Comparison of ENCODE assay signal across 10 mouse cellular contexts in the genomic region with DNA sequence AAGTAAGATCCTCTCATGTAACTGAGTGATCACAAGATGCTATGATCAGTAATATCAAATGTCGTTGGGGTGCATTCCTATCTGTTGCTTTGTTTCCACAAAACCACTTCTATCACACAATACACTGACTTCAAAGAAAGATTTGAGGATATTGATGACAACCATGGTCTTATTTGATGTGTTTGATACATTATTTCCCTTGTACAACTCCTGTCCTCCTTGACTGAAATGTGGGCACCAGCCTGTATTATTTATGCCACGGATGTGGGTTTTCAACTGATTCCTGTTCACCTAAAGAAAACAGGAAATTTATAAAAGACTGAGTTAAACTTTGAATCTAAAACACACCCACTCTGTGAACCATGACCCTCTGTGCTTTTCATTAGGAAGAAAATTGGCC.
"Had no signal": no experiment of that assay in that cellular context is flagged by ENCODE, and none has a peak within 500 bp of the region (broad histone marks: within the 10 kb centered on the region; RNA-seq: fewer than 3 reads in every experiment).

No protein-coding gene starts in this region.

- DNase-seq: kidney, adult 2 months; kidney, postnatal 36 days; layer of hippocampus, postnatal 36 days; lung, adult 18-20 months; lung, postnatal 10 days; lung, postnatal 36 days; right cerebral cortex, postnatal 25 days; spleen, adult 18-20 months; thymus, postnatal 36 days had no signal

- ATAC-seq: liver, embryonic 12.5 days had no signal
